Mouse (Mus musculus) C2C12 (cell line): ENCODE measurements around the gene Ppat.

Source experiments
- CTCF ChIP-seq: IDR thresholded peaks from one replicate; pipeline ENCODE4 v1.5.1; 2011; ENCODE audit not compliant: control insufficient read depth, insufficient read depth, insufficient read length
- MYOG ChIP-seq: IDR thresholded peaks from one replicate; pipeline ENCODE4 v1.6.1; 2011; ENCODE audit not compliant: control insufficient read depth, insufficient read length; ENCODE audit errors: extremely low read depth

DNA sequence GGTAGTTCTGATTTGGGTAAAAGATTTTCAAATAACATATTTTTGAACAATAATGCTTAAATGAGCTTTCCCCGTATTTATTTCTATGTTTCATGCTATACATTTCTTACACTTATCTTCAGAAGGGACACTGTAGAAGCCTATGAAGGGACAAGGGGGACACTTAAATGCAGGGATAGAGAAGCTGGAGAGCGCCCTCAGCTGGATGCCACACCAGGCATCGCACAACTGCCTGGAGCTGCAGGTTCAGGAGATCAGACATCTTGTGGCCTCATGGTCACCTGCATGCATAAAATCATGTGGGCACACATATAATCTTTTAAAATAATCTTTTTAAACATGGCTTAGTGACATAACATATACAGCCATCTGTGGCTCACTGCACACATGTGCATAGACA, 13.3 kb upstream of the Ppat start:
- TF ChIP-seq CTCF (no peak), MYOG (no peak)
